Mouse (Mus musculus) liver, adult 2 months (tissue): ENCODE results near the gene Ppie. TPM values are rescaled to one million over a fixed set of nuclear protein-coding genes. Genes with fewer than 3 reads are reported as not detected.
A peak's percentile ranks its signal among the peaks of the same experiment; 100 is the strongest.
"Not testable (repeated sequence)": the region's sequence is repeated elsewhere in the genome, so short reads cannot be mapped to it uniquely, and the experiment has no call there.

Experiments used
- DNase-seq: peaks from one replicate; pipeline ENCODE4 v3.0.0-alpha.2; 2011; ENCODE audit warnings: low read depth, low spot score; ENCODE audit errors: extremely low read depth
- H3K27ac ChIP-seq: fragments of 200-500 bp; replicated peaks from 2 replicates; pipeline ENCODE4 v1.5.1; 2012; ENCODE audit warnings: low read depth, mild to moderate bottlenecking, control low read depth, inconsistent platforms, low read length; ENCODE audit not compliant: insufficient read depth
- H3K27me3 ChIP-seq: fragments of 200-500 bp; 2 replicates; pipeline ENCODE4 v1.6.1; 2012; ENCODE audit warnings: mild to moderate bottlenecking, moderate library complexity, low read length, inconsistent platforms; ENCODE audit not compliant: control insufficient read depth, insufficient read depth
- H3K36me3 ChIP-seq: fragments of 200-500 bp; 2 replicates; pipeline ENCODE4 v1.6.1; 2012; ENCODE audit warnings: low read length, inconsistent platforms; ENCODE audit not compliant: control insufficient read depth, insufficient read depth
- H3K4me1 ChIP-seq: fragments of 200-500 bp; 2 replicates; pipeline ENCODE4 v1.6.1; 2011; ENCODE audit warnings: low read length; ENCODE audit not compliant: control insufficient read depth, insufficient read depth
- H3K4me3 ChIP-seq: fragments of 200-500 bp; 2 replicates; pipeline ENCODE4 v1.5.1; 2011; ENCODE audit warnings: low read depth, mild to moderate bottlenecking, control low read depth, low read length, moderate library complexity; ENCODE audit not compliant: insufficient read depth
- H3K79me2 ChIP-seq: fragments of 200-500 bp; 2 replicates; pipeline ENCODE4 v1.6.1; 2012; ENCODE audit warnings: inconsistent platforms, mild to moderate bottlenecking, low read length, moderate library complexity; ENCODE audit not compliant: control insufficient read depth, insufficient read depth
- H3K9ac ChIP-seq: fragments of 200-500 bp; 2 replicates; pipeline ENCODE4 v1.6.1; 2012; ENCODE audit warnings: low read depth, mild to moderate bottlenecking, control low read depth, inconsistent platforms, low read length
- CTCF ChIP-seq: fragments of 200-500 bp; IDR thresholded peaks from 2 replicates; pipeline ENCODE4 v1.5.1; 2011; ENCODE audit warnings: low read depth, low read length, control low read depth
- POLR2A ChIP-seq: fragments of 200-500 bp; IDR thresholded peaks from 2 replicates; pipeline ENCODE4 v1.6.1; 2011; ENCODE audit warnings: low read length, control low read depth; ENCODE audit not compliant: insufficient read depth; ENCODE audit errors: extremely low read depth
- WGBS: fragments of 180-500 bp; shearing (Covaris S2); methylation state at CpG from one replicate; pipeline ENCODE4 v1.1.7; 2018; 5-methylcytosine and 5-hydroxymethylcytosine counted together
- polyA plus RNA-seq: library from polyadenylated mRNA; depleted of rRNA; stranded (reverse); fragments of >200 nt; gene quantifications from 2 replicates; pipeline ENCODE4 v1.2.3, GENCODE M21; 2012
- total RNA-seq: library from RNA; depleted of rRNA; stranded (reverse); fragments of >200 nt; gene quantifications from 2 replicates; pipeline ENCODE4 v1.2.3, GENCODE M21; 2014

Gene Ppie
- total and polyA plus RNA-seq, 2 experiments, result 8.7 to 15.2 TPM

DNA sequence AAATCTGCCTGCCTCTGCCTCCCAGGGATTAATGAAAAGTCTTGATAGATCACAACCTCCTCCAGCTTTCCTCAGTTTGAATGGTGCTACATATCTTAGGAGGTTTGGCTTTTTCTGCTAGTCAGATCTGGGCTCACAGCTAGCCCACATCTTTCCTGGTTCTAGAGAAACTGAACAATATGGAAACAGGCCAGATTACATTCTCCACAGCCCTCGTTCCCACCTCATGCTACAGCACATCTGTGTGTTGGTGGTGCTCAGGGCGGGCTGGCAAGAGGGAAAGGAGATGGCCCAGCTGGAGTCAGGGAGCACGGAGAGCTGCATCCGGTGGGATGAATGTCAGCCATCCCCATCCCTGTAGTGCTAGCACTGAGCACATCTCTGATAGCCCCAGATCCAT lies 29.0 kb downstream of the Ppie start:
- H3K27me3 ChIP-seq, result no peaks in the 10 kb centered on the region
- peaks cover 2% of the 10 kb centered on the region; the same call in 1 of the 2 replicates for H3K4me1 ChIP-seq
- DNase-seq, result no peak
- TF ChIP-seq CTCF (no peak), POLR2A (no peak)
- H3K36me3 ChIP-seq, result no peaks in the 10 kb centered on the region
- no peak overlapping the region for H3K4me3 ChIP-seq
- no peaks in the 10 kb centered on the region for H3K79me2 ChIP-seq
- no peak overlapping the region for H3K9ac ChIP-seq
- 90% methylated on average over 4 of the region's 4 CpGs for WGBS
- H3K27ac ChIP-seq, result no peak overlapping the region

DNA sequence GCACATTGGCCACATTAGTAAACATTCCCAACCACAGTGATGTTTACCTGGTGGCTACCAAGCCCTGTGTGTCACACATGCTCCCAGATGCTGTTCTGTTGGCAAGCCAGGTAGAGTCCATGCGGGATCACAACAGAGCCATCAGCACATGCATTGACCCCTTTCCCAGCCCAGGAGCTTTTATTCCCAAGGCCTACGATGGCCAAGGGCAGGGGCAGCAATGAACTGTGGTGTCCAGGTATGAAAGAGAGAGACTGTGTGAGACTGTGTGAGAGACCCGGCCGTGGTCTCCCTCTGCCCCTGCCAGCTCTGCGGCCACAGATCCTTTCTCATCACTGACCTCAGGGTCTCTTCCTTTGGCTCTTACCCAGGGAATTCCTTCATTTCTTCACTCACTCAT lies 31.7 kb downstream of the Ppie start:
- peaks cover 12% of the 10 kb centered on the region for H3K27me3 ChIP-seq
- peaks cover 2% of the 10 kb centered on the region; the same call in 1 of the 2 replicates for H3K4me1 ChIP-seq
- TF ChIP-seq CTCF (no peak), POLR2A (no peak)
- DNase-seq, result peak; percentile 80
- H3K36me3 ChIP-seq, result no peaks in the 10 kb centered on the region
- H3K4me3 ChIP-seq, result no peak overlapping the region
- no peaks in the 10 kb centered on the region for H3K79me2 ChIP-seq
- no peak overlapping the region for H3K9ac ChIP-seq
- 66% methylated on average over 5 of the region's 5 CpGs for WGBS
- no peak overlapping the region for H3K27ac ChIP-seq

DNA sequence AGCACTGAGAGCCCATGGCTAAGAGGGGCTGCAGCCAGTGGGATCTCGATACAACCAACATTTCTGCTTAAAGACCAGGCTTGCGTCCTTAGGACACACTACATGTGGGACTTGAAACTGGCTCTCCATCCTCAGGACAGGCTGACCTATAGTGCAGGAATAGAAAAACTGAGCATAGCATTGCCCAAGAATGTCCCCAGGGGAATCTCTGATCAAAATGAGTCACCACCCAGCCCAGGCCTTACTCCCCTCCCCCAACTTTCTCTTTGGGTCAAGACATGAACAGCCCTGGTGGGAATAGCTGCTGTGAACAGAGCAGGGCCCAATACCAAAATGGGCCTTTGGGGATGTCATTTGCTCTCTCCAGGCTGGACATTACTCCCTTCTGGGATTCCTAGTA lies 32.9 kb downstream of the Ppie start:
- Histone ChIP-seq H3K9ac (no peak overlapping the region), H3K4me1 (peaks cover 2% of the 10 kb centered on the region; the same call in 1 of the 2 replicates), H3K79me2 (no peaks in the 10 kb centered on the region), H3K27me3 (peaks cover 12% of the 10 kb centered on the region), H3K36me3 (no peaks in the 10 kb centered on the region), H3K4me3 (no peak overlapping the region), H3K27ac (no peak overlapping the region)
- DNase-seq, result no peak
- 100% methylated on average over 2 of the region's 2 CpGs for WGBS
- TF ChIP-seq POLR2A (no peak), CTCF (no peak)

DNA sequence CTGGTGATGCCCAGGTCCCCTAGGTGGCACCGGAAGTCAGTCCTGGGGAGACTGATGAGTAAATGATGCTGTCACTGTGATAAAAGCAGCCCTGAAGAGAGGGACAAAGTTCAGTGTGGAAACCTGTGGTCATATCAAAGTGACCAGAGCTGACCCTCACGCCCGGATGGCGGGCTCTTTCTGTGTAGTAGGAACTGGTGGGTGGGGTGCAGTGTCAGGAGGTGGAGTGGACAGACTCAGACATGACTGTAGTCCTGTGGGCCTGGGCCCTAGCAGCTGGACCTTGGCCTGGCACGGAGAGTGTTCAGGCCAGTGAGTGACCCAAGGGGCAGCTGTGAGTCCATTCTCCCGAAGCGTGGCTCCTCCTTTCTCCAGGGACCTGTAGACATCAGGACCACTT lies 33.8 kb downstream of the Ppie start:
- not testable (repeated sequence) for H3K4me3 ChIP-seq, H3K4me1 ChIP-seq, H3K9ac ChIP-seq, H3K36me3 ChIP-seq, H3K79me2 ChIP-seq, H3K27ac ChIP-seq
- WGBS, result 25% methylated on average over 7 of the region's 7 CpGs
- peaks cover 12% of the 10 kb centered on the region for H3K27me3 ChIP-seq
- DNase-seq, result peak; percentile 21

DNA sequence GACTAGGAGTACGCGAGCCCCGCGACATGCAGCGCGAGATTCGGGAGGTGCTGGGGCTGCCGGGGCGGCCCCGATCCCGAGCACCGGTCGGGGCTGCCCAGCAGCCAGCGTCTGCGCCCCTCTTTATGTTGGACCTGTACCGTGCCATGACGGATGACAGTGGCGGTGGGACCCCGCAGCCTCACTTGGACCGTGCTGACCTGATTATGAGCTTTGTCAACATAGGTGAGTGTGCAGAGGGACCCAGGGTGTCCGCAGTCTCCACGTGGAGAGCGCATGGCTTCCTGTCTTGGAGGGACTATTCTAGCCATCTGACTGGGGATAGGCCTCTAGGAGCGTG lies 34.3 kb downstream of the Ppie start:
- H3K4me3 ChIP-seq, result no peak overlapping the region
- no peak for DNase-seq
- H3K4me1 ChIP-seq, result peaks cover 2% of the 10 kb centered on the region; the same call in 1 of the 2 replicates
- no peak overlapping the region for H3K27ac ChIP-seq
- peaks cover 12% of the 10 kb centered on the region for H3K27me3 ChIP-seq
- TF ChIP-seq CTCF (no peak), POLR2A (no peak)
- no peaks in the 10 kb centered on the region for H3K36me3 ChIP-seq
- H3K79me2 ChIP-seq, result no peaks in the 10 kb centered on the region
- H3K9ac ChIP-seq, result no peak overlapping the region
- WGBS, result 25% methylated on average over 24 of the region's 24 CpGs

DNA sequence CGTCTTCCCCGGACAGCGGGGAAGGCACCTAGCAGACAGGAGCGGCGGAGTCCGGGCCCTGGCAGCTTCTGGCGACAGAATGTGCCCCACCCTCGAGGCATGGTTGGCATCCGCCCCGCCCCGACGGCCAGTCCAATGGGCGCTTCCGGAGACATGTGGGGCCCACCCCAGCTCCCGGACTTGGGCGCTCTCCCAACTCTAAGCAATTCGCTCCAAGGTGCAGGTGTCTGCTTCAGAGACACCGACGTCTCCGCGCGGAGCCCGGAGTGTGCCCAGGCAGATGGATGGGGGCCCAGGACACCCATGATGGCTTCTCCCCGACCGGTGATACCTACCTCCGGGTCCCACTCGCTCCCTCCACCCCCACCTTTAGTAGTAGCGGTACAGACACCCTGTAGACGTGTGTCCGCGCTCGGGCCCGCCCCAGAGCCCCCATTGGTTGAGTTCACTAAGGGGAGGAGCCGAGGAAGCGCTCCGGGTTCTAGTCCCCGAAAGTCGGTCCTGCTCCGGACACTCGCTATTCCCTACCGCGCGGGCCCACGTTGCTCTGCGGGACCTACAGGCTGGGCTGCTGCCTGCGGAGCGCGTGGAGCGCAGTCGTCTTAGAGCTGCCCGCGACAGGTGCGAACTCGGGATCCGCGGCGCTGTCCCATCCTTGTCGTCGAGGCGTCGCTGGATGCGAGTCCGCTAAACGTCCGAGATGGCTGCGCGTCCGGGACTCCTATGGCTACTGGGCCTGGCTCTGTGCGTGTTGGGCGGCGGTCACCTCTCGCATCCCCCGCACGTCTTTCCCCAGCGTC lies 34.9 kb downstream of the Ppie start, which contains the start of gene Bmp8b:
Gene Bmp8b, plus strand, starts transcription at position 515 of the 800 bp plus-strand sequence.
- no peak within 1 kb of the TSS for H3K9ac ChIP-seq
- DNase-seq, result no peak
- no peak within 1 kb of the TSS; the same call in 1 of the 2 replicates for H3K4me3 ChIP-seq
- no peak within 1 kb of the TSS for H3K27ac ChIP-seq
- peaks cover 2% of the 10 kb centered on the region; the same call in 1 of the 2 replicates for H3K4me1 ChIP-seq
- no peak for TF ChIP-seq POLR2A
- no peak for TF ChIP-seq CTCF
- no peaks in the 10 kb centered on the region for H3K36me3 ChIP-seq
- no peaks in the 10 kb centered on the region for H3K79me2 ChIP-seq
- WGBS, result 19% methylated on average over 75 of the region's 75 CpGs
- peaks cover 12% of the 10 kb centered on the region for H3K27me3 ChIP-seq
